Mouse (Mus musculus) midbrain, embryonic 13.5 days (tissue): ENCODE data around the gene Lhx6. TPM values are rescaled to one million over a fixed set of nuclear protein-coding genes. Genes with fewer than 3 reads are reported as not detected.

ENCODE experiments used
- ATAC-seq: fragments of 200-750 bp; cut with Nextera tagmentation; 2 replicates; pipeline ENCODE4 v1.8.0; 2017; ENCODE audit warnings: mild to moderate bottlenecking, moderate TSS enrichment, moderate library complexity
- H3K27ac ChIP-seq: fragments of 300-500 bp; sonication (generic); 2 replicates; pipeline ENCODE4 v1.5.1; 2015; ENCODE audit warnings: inconsistent platforms, mild to moderate bottlenecking, moderate library complexity
- H3K27me3 ChIP-seq: fragments of 300-500 bp; sonication (generic); 2 replicates; pipeline ENCODE4 v1.6.1; 2015; ENCODE audit warnings: mild to moderate bottlenecking, inconsistent platforms
- H3K36me3 ChIP-seq: fragments of 300-500 bp; sonication (generic); 2 replicates; pipeline ENCODE4 v1.6.1; 2015; ENCODE audit warnings: mild to moderate bottlenecking, inconsistent platforms
- H3K4me1 ChIP-seq: fragments of 300-500 bp; sonication (generic); replicated peaks from 2 replicates; pipeline ENCODE4 v1.6.1; 2015; ENCODE audit warnings: inconsistent platforms
- H3K4me2 ChIP-seq: fragments of 300-500 bp; sonication (generic); replicated peaks from 2 replicates; pipeline ENCODE4 v1.6.1; 2015; ENCODE audit warnings: moderate library complexity, mild to moderate bottlenecking, inconsistent platforms
- H3K4me3 ChIP-seq: fragments of 300-500 bp; sonication (generic); replicated peaks from 2 replicates; pipeline ENCODE4 v1.5.1; 2015; ENCODE audit warnings: mild to moderate bottlenecking, inconsistent platforms
- H3K9ac ChIP-seq: fragments of 300-500 bp; sonication (generic); replicated peaks from 2 replicates; pipeline ENCODE4 v1.6.1; 2015; ENCODE audit warnings: mild to moderate bottlenecking, inconsistent platforms
- H3K9me3 ChIP-seq: fragments of 300-500 bp; sonication (generic); 2 replicates; pipeline ENCODE4 v1.6.1; 2016; ENCODE audit warnings: mild to moderate bottlenecking, inconsistent platforms
- WGBS: fragments of 180-500 bp; shearing (Covaris S2); methylation state at CpG from one replicate; pipeline ENCODE4 v1.1.7; 2015; 5-methylcytosine and 5-hydroxymethylcytosine counted together
- polyA plus RNA-seq: library from polyadenylated mRNA; unstranded; fragments of >200 nt; fragmentation: Nextera tagmentation; extraction: Ambion mirVana; gene quantifications from 2 replicates; pipeline ENCODE4 v1.2.1, GENCODE M21; 2015

The Lhx6 gene
- polyA plus RNA-seq, 1 experiment from 2014 or later = 3.6 TPM

DNA sequence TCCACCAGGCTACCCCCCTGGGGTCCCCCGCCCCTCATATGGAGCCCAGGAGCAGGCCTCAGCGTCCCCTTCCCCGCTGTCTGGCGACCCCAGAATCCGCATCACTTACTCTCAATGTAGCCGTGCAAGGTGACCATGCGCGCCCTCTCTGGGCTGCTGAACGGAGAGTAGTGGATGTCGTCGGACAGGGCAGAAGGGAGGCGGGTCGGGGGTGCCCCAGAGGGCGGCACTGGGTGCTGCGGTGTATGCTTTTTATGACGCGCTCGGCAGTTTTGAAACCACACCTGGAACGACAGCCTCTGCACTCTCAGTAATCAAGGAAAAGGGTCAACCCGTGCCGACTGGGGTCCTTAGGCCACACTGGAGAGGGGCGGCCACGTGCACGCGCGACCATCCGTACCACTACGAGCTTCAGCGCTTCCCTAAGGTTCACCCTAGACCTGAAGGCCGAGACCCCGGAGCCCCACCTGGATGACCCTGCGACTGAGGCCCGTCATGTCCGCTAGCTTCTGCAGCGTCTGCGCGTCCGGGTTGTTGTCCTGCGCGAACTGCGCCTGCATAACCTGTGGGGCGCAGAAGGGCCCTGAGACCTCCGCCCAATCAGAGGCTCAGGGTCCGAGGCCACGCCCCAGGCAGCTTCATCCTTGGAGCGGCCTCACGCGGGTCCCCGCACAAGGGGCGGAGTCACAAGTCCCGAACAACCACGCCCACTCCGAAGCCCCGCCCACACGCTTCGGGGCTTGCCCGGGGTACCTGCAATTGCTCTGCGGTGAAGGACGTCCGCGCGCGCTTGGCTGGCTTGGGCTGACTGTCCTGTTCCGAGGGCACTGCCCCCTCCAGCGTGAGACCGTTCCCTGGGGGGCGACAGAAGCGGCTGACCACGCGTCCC lies 14.1 kb downstream of the Lhx6 start:
- ATAC-seq = peak; percentile 82
- H3K4me3 ChIP-seq = peak overlapping the region; percentile 42
- no peak overlapping the region for H3K27ac ChIP-seq
- no peaks in the 10 kb centered on the region for H3K9me3 ChIP-seq
- peak overlapping the region; percentile 69 for H3K4me2 ChIP-seq
- H3K4me1 ChIP-seq = peaks cover 15% of the 10 kb centered on the region
- under 1% methylated on average over 70 of the region's 70 CpGs for WGBS
- H3K36me3 ChIP-seq = no peaks in the 10 kb centered on the region
- H3K9ac ChIP-seq = 0 out of 2 replicates have a peak overlapping the region, but pooled peaks have one; percentile 40
- H3K27me3 ChIP-seq = peaks cover 96% of the 10 kb centered on the region

DNA sequence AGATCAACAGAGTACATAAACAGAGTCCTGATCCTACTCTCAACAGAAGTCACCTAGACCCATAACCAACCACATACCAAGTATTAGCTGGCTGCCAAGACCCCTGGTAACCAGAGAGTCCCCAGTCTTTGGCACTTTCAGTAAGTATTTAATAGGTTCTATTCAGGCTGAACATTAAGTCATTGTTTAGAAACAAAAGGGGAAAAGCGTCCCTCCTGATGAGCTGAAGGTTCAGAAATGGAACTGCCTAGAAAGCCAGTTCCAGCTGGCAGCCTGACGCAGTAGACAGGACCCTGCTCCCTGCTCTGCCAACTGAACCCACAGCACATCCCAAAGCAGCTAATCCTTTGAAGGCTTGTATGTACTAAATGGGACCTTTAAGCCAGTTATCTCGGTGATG lies 16.0 kb downstream of the Lhx6 start:
- Histone ChIP-seq H3K27me3 (peaks cover 78% of the 10 kb centered on the region), H3K4me2 (no peak overlapping the region), H3K4me1 (peaks cover 15% of the 10 kb centered on the region), H3K27ac (no peak overlapping the region), H3K4me3 (no peak overlapping the region), H3K36me3 (no peaks in the 10 kb centered on the region), H3K9ac (no peak overlapping the region), H3K9me3 (no peaks in the 10 kb centered on the region)
- no peak for ATAC-seq
- WGBS = 30% methylated on average over 3 of the region's 3 CpGs

DNA sequence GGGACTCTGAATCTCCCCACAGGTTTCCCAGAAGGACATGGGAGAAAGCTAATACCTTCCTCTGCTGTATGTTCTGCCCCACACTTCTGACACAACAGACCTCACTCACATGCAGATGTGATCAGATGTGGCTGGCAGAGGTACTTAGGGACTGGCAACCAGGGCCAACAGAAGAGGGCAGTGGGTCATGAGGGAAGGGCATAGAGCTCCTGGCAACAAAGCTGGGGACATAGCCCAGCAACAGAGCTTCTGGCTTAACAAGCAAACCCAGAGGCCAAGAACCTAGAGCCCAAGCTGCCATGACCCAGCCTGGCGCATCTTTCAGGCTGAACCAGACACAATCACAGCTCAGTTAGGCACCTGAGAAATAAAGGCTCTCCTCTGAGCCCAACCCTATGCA lies 20.2 kb downstream of the Lhx6 start:
- H3K4me2 ChIP-seq = no peak overlapping the region
- H3K36me3 ChIP-seq = no peaks in the 10 kb centered on the region
- no peak overlapping the region for H3K27ac ChIP-seq
- no peaks in the 10 kb centered on the region for H3K9me3 ChIP-seq
- no peaks in the 10 kb centered on the region for H3K4me1 ChIP-seq
- WGBS = 94% methylated on average over 1 of the region's 1 CpGs
- no peak overlapping the region for H3K9ac ChIP-seq
- ATAC-seq = no peak
- peaks cover 37% of the 10 kb centered on the region for H3K27me3 ChIP-seq
- H3K4me3 ChIP-seq = no peak overlapping the region

DNA sequence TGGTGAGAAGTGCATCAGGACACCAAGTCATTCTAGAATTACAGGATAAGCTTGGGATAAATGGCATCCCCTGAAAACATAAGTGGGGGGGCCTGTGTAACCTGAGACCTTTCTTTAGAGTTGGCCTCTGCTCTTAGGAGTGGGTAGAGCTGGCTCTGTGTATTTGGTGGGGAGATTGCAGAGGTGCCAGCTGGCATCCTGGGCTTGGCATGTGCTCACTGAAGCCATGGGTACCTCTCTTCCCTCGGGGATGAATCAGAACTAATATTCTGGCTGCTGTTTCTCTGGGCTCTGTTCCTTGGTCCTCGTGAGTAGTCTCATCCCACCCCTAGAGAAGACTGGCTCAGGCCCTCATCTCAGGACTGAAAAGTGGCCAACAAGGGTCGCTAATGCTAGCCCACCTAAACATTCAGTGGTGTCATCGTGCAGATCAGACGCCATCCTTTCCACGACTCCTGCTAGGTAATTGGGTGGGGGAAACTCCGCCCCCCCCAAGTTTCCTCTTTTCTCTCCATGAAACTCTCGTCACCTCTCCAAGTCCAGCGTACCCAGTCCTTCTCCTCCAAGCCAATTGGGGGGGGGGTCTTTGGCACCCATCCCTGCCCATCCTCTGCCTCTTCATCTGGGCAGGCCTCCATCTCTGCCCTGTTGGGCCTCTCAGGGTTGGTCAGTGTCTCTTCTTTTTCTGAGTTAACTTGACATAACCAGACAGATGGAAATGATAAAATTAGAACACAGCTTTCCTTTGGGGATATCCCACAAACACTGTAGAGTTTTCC lies 22.2 kb downstream of the Lhx6 start:
- ATAC-seq = no peak
- Histone ChIP-seq H3K4me2 (no peak overlapping the region), H3K4me1 (no peaks in the 10 kb centered on the region), H3K27me3 (peaks cover 16% of the 10 kb centered on the region), H3K36me3 (no peaks in the 10 kb centered on the region), H3K9ac (no peak overlapping the region), H3K9me3 (no peaks in the 10 kb centered on the region), H3K27ac (no peak overlapping the region), H3K4me3 (no peak overlapping the region)
- WGBS = 85% methylated on average over 9 of the region's 9 CpGs

DNA sequence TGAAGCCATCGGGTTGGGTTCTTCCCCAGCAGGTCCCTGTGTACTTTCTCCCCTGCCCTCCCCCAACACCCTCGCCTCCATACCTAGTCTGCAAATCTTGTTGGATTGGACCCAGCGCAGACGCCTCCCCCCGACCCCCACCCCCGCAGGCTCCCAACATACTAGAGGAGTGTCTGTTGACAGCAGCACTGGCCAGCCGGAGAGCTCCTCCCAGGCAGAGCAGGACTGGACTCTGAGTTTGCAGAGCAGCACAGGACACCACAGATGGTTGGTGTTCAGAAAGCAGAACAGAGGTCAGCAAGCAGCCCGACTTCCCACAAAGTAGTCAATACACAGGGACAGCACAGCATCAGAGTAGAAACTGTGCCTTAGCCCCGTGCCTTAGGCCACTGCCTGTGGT lies 23.8 kb downstream of the Lhx6 start:
- no peak overlapping the region for H3K4me3 ChIP-seq
- no peak overlapping the region for H3K9ac ChIP-seq
- peaks cover 11% of the 10 kb centered on the region for H3K4me1 ChIP-seq
- H3K36me3 ChIP-seq = no peaks in the 10 kb centered on the region
- no peak overlapping the region for H3K4me2 ChIP-seq
- no peak for ATAC-seq
- H3K9me3 ChIP-seq = no peaks in the 10 kb centered on the region
- H3K27me3 ChIP-seq = peaks cover 4% of the 10 kb centered on the region; the same call in 1 of the 2 replicates
- WGBS = 40% methylated on average over 9 of the region's 9 CpGs
- H3K27ac ChIP-seq = no peak overlapping the region

DNA sequence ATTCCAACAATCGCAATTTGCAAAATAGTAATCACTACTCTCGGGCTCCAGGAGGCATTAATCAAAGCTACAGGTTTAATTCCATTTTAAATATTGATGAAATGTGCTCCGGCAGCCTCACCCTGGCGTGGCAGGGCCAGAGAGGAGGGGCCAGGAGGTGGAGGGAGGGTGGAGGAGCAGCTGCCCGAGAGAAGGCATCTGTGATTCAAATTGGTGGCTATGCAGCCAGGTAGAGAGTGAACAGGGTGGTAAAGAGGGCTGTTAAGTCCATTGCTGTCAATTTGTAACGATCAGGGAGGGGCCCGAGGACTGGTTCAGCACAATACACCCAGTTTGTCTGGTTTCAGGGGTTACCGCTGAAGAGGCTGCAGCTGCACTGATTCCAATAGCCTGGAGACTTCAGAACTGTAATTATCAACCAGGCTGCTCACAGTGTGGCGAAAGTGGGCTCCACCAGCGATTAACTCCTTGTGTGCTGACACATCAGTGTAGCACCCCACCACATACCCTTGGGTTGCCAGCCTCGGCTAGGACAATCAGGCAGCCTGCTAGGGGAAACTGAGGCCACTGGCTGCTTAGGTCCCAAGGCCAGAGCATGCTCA lies 27.9 kb downstream of the Lhx6 start:
- H3K27me3 ChIP-seq = no peaks in the 10 kb centered on the region
- H3K9me3 ChIP-seq = no peaks in the 10 kb centered on the region
- H3K27ac ChIP-seq = no peak overlapping the region
- peaks cover 11% of the 10 kb centered on the region for H3K4me1 ChIP-seq
- H3K9ac ChIP-seq = no peak overlapping the region; the same call in 1 of the 2 replicates
- H3K4me3 ChIP-seq = peak overlapping the region; percentile 7; the same call in 1 of the 2 replicates
- ATAC-seq = peak; percentile 73
- H3K4me2 ChIP-seq = peak overlapping the region; percentile 38
- 26% methylated on average over 11 of the region's 11 CpGs for WGBS
- no peaks in the 10 kb centered on the region for H3K36me3 ChIP-seq

DNA sequence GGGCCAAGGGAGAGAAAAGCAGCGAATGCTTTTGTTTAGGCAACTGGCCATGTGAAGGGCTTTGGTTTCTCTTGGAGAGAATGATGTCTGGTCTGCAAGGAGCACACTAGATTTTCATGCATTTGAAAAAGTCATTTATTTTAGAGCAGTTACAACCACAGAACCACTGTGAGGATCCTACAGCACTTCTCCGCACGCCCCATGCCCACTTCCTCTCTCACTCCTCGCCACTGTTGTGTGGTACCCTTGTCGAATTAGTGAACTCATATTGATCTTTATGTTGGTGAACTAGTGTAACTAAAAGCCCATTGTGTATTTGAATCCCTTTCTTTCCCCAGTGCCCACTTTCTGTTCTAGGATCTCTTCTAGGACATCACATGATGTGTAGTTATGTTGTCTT lies 30.0 kb downstream of the Lhx6 start:
- Histone ChIP-seq H3K27me3 (no peaks in the 10 kb centered on the region), H3K27ac (no peak overlapping the region), H3K9me3 (no peaks in the 10 kb centered on the region), H3K4me2 (no peak overlapping the region), H3K4me1 (peaks cover 11% of the 10 kb centered on the region), H3K36me3 (no peaks in the 10 kb centered on the region), H3K4me3 (no peak overlapping the region), H3K9ac (no peak overlapping the region)
- no peak for ATAC-seq
- WGBS = 85% methylated on average over 5 of the region's 5 CpGs

DNA sequence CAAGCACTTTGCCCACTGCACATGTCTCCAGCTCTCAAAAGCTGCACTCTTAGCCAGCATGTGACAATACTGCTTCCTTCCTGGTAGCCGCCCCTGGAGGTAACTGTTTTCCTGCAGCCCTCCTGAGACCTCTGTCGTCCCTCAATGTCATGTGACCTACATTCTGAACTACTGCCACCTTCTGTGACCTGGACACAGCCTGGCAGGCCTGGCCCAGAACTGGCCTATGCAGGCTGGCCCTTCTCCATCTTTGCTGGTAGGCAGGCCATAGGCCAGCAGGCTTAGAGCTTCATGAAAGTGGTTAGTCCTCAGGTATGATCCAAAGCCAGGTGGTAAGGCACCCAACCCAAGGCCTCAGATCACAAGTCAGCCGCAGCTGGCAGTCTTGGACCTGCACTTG lies 31.4 kb downstream of the Lhx6 start:
- Histone ChIP-seq H3K27ac (no peak overlapping the region), H3K4me1 (peaks cover 11% of the 10 kb centered on the region), H3K4me2 (no peak overlapping the region), H3K9me3 (no peaks in the 10 kb centered on the region), H3K9ac (no peak overlapping the region), H3K36me3 (no peaks in the 10 kb centered on the region), H3K27me3 (no peaks in the 10 kb centered on the region), H3K4me3 (no peak overlapping the region)
- WGBS = 65% methylated on average over 3 of the region's 3 CpGs
- ATAC-seq = no peak

DNA sequence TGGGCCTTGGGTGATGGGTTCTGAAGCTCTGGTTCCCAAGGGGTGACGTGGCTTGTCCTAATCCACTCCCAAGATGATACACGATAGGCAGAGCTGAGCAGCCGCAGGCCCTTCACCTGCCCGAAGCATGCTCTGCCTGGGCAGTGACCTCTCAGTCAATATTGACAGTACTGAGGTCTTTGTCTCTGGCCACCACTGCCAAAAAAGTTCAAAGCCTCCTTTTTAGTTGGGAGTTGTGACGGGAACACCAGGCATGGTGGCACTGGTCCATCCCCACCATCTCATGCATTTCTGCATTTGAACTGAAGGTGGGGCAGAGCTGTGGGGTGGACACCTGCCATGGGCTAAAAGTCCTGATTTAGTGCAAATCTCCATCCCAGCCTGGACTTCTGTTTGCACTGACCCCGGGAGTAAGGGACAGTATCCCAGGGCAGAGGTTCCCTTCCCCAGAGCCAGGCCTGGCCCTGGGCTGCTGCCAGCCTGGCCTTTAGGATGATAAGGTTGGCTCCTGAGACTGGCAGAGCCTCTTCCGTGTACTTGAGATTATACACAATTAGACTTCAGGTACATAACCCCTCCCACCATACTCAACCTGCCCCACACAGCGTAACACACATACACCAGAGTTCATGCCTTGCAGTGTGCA lies 33.4 kb downstream of the Lhx6 start:
- Histone ChIP-seq H3K9ac (no peak overlapping the region), H3K4me1 (peaks cover 5% of the 10 kb centered on the region; the same call in 1 of the 2 replicates), H3K27me3 (no peaks in the 10 kb centered on the region), H3K27ac (no peak overlapping the region), H3K9me3 (no peaks in the 10 kb centered on the region), H3K4me3 (no peak overlapping the region), H3K4me2 (no peak overlapping the region), H3K36me3 (no peaks in the 10 kb centered on the region)
- no peak for ATAC-seq
- WGBS = 82% methylated on average over 8 of the region's 8 CpGs

DNA sequence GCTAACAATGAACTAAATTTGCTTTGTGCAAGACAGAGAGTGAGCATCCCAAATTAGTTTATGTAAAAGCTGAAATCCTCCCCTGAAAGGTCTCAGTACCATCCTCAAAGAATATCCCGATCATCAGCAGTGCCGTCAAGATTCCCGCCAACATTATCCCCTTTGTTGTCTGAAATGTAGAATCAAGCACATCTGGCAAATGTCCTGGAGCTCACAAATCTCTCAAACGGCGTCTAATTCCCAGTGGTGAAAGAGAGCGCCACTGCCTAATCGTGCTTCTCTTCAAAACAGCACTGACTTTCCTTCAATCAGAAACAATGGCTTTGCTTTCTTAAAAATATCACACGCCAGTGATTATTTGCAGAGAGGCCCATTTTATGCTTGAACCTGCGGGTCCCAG lies 38.1 kb downstream of the Lhx6 start:
- no peak for ATAC-seq
- WGBS = 32% methylated on average over 9 of the region's 9 CpGs
- no peaks in the 10 kb centered on the region for H3K36me3 ChIP-seq
- no peak overlapping the region for H3K4me2 ChIP-seq
- H3K9me3 ChIP-seq = no peaks in the 10 kb centered on the region
- no peak overlapping the region for H3K9ac ChIP-seq
- H3K4me3 ChIP-seq = no peak overlapping the region
- no peak overlapping the region for H3K27ac ChIP-seq
- no peaks in the 10 kb centered on the region for H3K27me3 ChIP-seq
- H3K4me1 ChIP-seq = 0 out of 2 replicates have a peak, but pooled peaks cover 6% of the 10 kb centered on the region

DNA sequence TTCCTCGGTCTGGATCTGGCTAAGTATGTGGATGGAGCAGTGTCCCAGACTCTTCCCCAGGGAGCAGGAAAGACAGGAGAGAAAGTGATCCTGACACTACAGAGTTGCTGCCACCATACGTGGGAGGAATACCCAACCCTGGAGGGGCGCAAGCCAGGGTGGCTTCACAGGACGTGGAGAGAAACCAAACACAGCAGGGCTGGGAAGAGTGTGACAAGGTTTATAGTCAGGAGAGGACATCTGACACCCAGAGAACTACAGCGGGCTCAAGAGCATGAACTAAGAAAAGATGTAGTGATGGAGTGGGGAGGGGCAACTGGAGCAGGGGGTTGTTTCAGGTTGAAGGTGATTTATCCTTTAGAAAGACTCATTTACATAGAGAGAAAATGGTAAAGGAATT lies 43.8 kb downstream of the Lhx6 start:
- ATAC-seq = no peak
- Histone ChIP-seq H3K4me1 (no peaks in the 10 kb centered on the region), H3K4me3 (no peak overlapping the region), H3K27ac (no peak overlapping the region), H3K27me3 (no peaks in the 10 kb centered on the region), H3K4me2 (no peak overlapping the region), H3K9me3 (no peaks in the 10 kb centered on the region), H3K9ac (no peak overlapping the region), H3K36me3 (no peaks in the 10 kb centered on the region)
- 76% methylated on average over 5 of the region's 5 CpGs for WGBS
